In genomic region chr9:85003414-85003813, GRCm38 (mm10) we compare ENCODE assay signal across 14 mouse cellular contexts.
"Had no signal": no experiment of that assay in that cellular context is flagged by ENCODE, and none has a peak within 500 bp of the region (broad histone marks: within the 10 kb centered on the region; RNA-seq: fewer than 3 reads in every experiment).

No protein-coding gene starts in this region.

- H3K9me3 ChIP-seq: kidney, embryonic 15.5 days; limb, embryonic 15.5 days; liver, embryonic 12.5 days; midbrain, embryonic 13.5 days; neural tube, embryonic 12.5 days; stomach, embryonic 15.5 days had no signal

- H3K27me3 ChIP-seq: kidney, embryonic 15.5 days; limb, embryonic 15.5 days; liver, embryonic 12.5 days; midbrain, embryonic 13.5 days; neural tube, embryonic 12.5 days; stomach, embryonic 15.5 days had no signal

- H3K36me3 ChIP-seq: kidney, embryonic 15.5 days; limb, embryonic 15.5 days; liver, embryonic 12.5 days; midbrain, embryonic 13.5 days; neural tube, embryonic 12.5 days; stomach, embryonic 15.5 days had no signal

- H3K27ac ChIP-seq: kidney, embryonic 15.5 days; limb, embryonic 15.5 days; liver, embryonic 12.5 days; midbrain, embryonic 13.5 days; neural tube, embryonic 12.5 days; stomach, embryonic 15.5 days had no signal

- ATAC-seq: liver, embryonic 12.5 days; midbrain, embryonic 13.5 days had no signal

- H3K4me1 ChIP-seq: kidney, embryonic 15.5 days; limb, embryonic 15.5 days; liver, embryonic 12.5 days; midbrain, embryonic 13.5 days; neural tube, embryonic 12.5 days; stomach, embryonic 15.5 days had no signal

- H3K4me2 ChIP-seq: kidney, embryonic 15.5 days; limb, embryonic 15.5 days; liver, embryonic 12.5 days; midbrain, embryonic 13.5 days; neural tube, embryonic 12.5 days; stomach, embryonic 15.5 days had no signal

- DNase-seq: kidney, adult 2 months; kidney, postnatal 25 days; lung, postnatal 10 days; retina, postnatal 1 day; right cerebral cortex, postnatal 4 days; spleen, adult 18-20 months; thymus, postnatal 4 days had no signal

- H3K4me3 ChIP-seq: kidney, embryonic 15.5 days; limb, embryonic 15.5 days; liver, embryonic 12.5 days; midbrain, embryonic 13.5 days; myocyte; neural tube, embryonic 12.5 days; stomach, embryonic 15.5 days had no signal

- H3K9ac ChIP-seq: kidney, embryonic 15.5 days; limb, embryonic 15.5 days; liver, embryonic 12.5 days; midbrain, embryonic 13.5 days; neural tube, embryonic 12.5 days; stomach, embryonic 15.5 days had no signal
